Mouse (Mus musculus): ENCODE measurements around the gene Tecta. TPM values are rescaled to one million over a fixed set of nuclear protein-coding genes. Genes with fewer than 3 reads are reported as not detected.

Tecta gene
- polyA plus RNA-seq, 1 experiment = not detected

DNA sequence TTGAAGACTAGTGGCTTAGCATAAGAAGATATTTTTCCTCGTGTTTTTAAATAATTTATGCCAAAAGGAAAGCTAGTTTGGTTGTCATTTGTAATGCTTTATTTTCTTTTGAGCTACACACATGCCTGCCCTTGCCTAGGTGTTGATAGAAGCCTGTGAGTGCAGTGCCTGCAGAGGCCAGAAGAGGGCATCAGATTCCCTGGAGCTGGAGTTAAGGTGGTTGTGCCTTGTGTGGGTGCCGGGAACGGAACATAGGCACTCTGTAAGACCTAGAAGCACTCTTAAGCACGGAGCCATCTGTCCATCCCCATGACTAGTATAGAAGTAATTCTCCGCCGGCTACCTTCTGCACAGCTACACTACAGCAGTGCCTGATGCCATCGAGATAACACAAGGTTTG is 79.1 kb downstream of the Tecta start:
- 85% methylated on average over 7 of the region's 7 CpGs for WGBS
- Histone ChIP-seq H3K4me1 (ENCODE audit: control insufficient read depth, insufficient read depth, low read length) (no peaks in the 10 kb centered on the region), H3K4me3 (ENCODE audit: insufficient read depth, low read depth, low read length) (no peak overlapping the region), H3K27ac (ENCODE audit: insufficient read depth, low read depth, low read length) (no peak overlapping the region)
- no peak for TF ChIP-seq POLR2A (IDR thresholded peaks at IDR 0.05; ENCODE audit: insufficient read depth, low read depth, low read length)
- no peak for TF ChIP-seq CTCF (IDR thresholded peaks at IDR 0.05; ENCODE audit: insufficient read depth, low read depth, low read length)

- 91% methylated on average over 9 of the region's 9 CpGs for WGBS
- TF ChIP-seq POLR2A (IDR thresholded peaks at IDR 0.05; ENCODE audit: insufficient read depth, low read depth, low read length) (no peak), CTCF (IDR thresholded peaks at IDR 0.05; ENCODE audit: insufficient read depth, low read depth, low read length) (no peak)
- H3K4me3 ChIP-seq (ENCODE audit: insufficient read depth, low read depth, low read length) = no peak overlapping the region
- no peak overlapping the region for H3K27ac ChIP-seq (ENCODE audit: insufficient read depth, low read depth, low read length)
- H3K4me1 ChIP-seq (ENCODE audit: control insufficient read depth, insufficient read depth, low read length) = no peaks in the 10 kb centered on the region
Observed at GRCm38 (mm10) chr9:42318455-42318987, 81.2 kb downstream of the Tecta start.

GRCm38 (mm10) chr9:42317337-42317736 is 82.4 kb downstream of the Tecta start:
- Histone ChIP-seq H3K27ac (ENCODE audit: insufficient read depth, low read depth, low read length) (no peak overlapping the region), H3K4me1 (ENCODE audit: control insufficient read depth, insufficient read depth, low read length) (no peaks in the 10 kb centered on the region), H3K4me3 (ENCODE audit: insufficient read depth, low read depth, low read length) (no peak overlapping the region)
- TF ChIP-seq POLR2A (IDR thresholded peaks at IDR 0.05; ENCODE audit: insufficient read depth, low read depth, low read length) (no peak), CTCF (IDR thresholded peaks at IDR 0.05; ENCODE audit: insufficient read depth, low read depth, low read length) (no peak)
- 71% methylated on average over 3 of the region's 3 CpGs for WGBS

DNA sequence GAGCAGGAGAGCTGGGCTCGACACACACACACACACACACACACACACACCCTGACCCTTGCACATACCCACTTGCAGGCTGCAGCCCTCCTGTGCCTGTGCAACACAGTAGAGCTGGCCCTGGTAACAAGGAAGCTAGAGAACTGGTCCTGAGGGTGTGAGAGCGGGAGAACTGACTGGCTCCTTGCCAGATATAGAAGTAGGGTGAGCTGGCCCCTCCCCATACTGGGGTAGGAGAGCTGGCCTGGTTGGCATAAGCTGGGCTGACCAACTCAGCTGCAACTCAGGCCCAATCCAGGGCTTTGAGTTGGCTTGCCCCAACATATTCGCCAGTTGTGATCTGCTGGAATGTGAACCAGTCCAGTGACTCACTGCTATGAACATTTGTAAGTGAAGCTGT is 83.9 kb downstream of the Tecta start:
- H3K27ac ChIP-seq (ENCODE audit: insufficient read depth, low read depth, low read length) = no peak overlapping the region
- H3K4me1 ChIP-seq (ENCODE audit: control insufficient read depth, insufficient read depth, low read length) = no peaks in the 10 kb centered on the region
- 77% methylated on average over 3 of the region's 3 CpGs for WGBS
- H3K4me3 ChIP-seq (ENCODE audit: insufficient read depth, low read depth, low read length) = no peak overlapping the region
- TF ChIP-seq CTCF (IDR thresholded peaks at IDR 0.05; ENCODE audit: insufficient read depth, low read depth, low read length) (no peak), POLR2A (IDR thresholded peaks at IDR 0.05; ENCODE audit: insufficient read depth, low read depth, low read length) (no peak)

DNA sequence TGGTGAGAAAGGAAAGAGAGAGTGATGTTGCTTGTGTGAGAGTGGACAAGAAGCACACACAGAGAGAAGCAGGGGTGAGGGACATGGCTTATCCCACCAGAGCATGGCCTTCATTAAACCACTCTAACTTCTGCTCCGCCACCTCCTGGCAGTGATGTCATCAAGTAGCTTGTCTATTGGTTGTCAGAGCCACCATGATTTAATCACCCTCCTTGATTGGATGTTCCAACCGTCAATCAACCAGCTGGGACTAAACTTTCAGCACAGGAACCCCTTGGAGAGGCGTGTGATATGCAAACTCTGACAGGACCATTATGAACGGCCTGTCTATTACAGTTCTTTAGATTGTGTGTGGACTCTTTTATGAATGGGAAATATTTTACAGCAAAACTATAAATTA is 84.8 kb downstream of the Tecta start:
- TF ChIP-seq POLR2A (IDR thresholded peaks at IDR 0.05; ENCODE audit: insufficient read depth, low read depth, low read length) (no peak), CTCF (IDR thresholded peaks at IDR 0.05; ENCODE audit: insufficient read depth, low read depth, low read length) (no peak)
- Histone ChIP-seq H3K4me1 (ENCODE audit: control insufficient read depth, insufficient read depth, low read length) (no peaks in the 10 kb centered on the region), H3K4me3 (ENCODE audit: insufficient read depth, low read depth, low read length) (no peak overlapping the region), H3K27ac (ENCODE audit: insufficient read depth, low read depth, low read length) (no peak overlapping the region)
- 87% methylated on average over 4 of the region's 4 CpGs for WGBS

- 87% methylated on average over 6 of the region's 6 CpGs for WGBS
- H3K4me3 ChIP-seq (ENCODE audit: insufficient read depth, low read depth, low read length) = no peak overlapping the region
- H3K4me1 ChIP-seq (ENCODE audit: control insufficient read depth, insufficient read depth, low read length) = no peaks in the 10 kb centered on the region
- TF ChIP-seq CTCF (IDR thresholded peaks at IDR 0.05; ENCODE audit: insufficient read depth, low read depth, low read length) = no peak
- no peak overlapping the region for H3K27ac ChIP-seq (ENCODE audit: insufficient read depth, low read depth, low read length)
Observed at GRCm38 (mm10) chr9:42314388-42314787, 85.3 kb downstream of the Tecta start.

DNA sequence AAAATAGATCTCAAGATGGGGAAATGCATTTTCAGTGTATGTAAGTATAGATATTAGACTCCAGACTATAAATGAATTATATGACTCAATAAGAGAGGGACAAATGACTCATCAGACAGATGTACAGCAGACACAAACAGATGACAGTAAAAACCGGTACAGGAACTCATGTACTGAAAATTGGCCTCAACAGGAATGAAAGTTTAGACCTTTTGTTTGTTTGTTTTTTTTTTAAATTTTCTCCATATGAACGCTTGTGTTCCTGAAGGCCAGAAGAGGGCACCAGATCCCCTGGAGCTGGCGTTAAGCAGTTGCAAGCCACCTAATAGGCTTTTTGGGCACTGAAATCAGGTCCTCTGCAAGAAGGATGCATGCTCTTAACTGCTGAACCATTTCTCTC is 85.9 kb downstream of the Tecta start:
- no peak for TF ChIP-seq POLR2A (IDR thresholded peaks at IDR 0.05; ENCODE audit: insufficient read depth, low read depth, low read length)
- TF ChIP-seq CTCF (IDR thresholded peaks at IDR 0.05; ENCODE audit: insufficient read depth, low read depth, low read length) = no peak
- Histone ChIP-seq H3K4me3 (ENCODE audit: insufficient read depth, low read depth, low read length) (no peak overlapping the region), H3K4me1 (ENCODE audit: control insufficient read depth, insufficient read depth, low read length) (no peaks in the 10 kb centered on the region), H3K27ac (ENCODE audit: insufficient read depth, low read depth, low read length) (no peak overlapping the region)
- WGBS = 12% methylated on average over 3 of the region's 3 CpGs

DNA sequence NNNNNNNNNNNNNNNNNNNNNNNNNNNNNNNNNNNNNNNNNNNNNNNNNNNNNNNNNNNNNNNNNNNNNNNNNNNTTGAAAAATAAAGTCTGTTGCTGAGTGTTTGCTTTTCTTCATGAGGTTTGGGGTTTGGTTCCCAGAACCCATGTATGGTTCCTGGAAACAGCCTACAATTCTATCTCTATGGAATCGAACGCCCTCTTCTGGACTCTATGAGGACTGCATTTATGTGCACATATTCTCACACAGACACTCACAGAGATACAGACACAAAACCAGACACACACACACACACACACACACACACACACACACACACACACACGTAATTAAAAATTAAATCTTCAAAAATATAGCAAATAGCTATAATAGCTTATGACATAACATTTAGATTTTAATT is 88.4 kb downstream of the Tecta start:
- H3K4me1 ChIP-seq (ENCODE audit: control insufficient read depth, insufficient read depth, low read length) = no peaks in the 10 kb centered on the region
- no peak for TF ChIP-seq POLR2A (IDR thresholded peaks at IDR 0.05; ENCODE audit: insufficient read depth, low read depth, low read length)
- no peak for TF ChIP-seq CTCF (IDR thresholded peaks at IDR 0.05; ENCODE audit: insufficient read depth, low read depth, low read length)
- no peak overlapping the region for H3K27ac ChIP-seq (ENCODE audit: insufficient read depth, low read depth, low read length)
- WGBS = 90% methylated on average over 3 of the region's 3 CpGs
- no peak overlapping the region for H3K4me3 ChIP-seq (ENCODE audit: insufficient read depth, low read depth, low read length)

DNA sequence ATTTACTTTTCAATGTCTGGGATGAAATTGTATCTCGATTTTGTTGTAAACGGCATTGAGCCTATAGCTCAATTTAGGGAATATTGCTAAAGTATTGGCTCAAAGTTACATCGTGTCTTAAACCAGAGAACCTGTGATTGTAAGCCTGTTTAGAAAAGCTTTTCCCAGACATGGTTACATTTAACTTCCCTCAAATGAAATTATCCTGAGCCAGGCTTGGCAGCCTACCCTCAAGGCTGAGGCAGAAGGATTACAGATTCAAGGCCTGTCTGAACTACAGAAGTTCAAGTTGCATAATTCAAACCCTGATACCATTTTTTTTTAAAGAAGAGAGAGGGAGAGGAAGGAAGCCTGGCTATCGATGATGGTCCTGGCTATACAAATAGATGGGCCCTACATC is 95.8 kb downstream of the Tecta start:
- 92% methylated on average over 4 of the region's 4 CpGs for WGBS
- Histone ChIP-seq H3K4me3 (ENCODE audit: insufficient read depth, low read depth, low read length) (no peak overlapping the region), H3K27ac (ENCODE audit: insufficient read depth, low read depth, low read length) (no peak overlapping the region), H3K4me1 (ENCODE audit: control insufficient read depth, insufficient read depth, low read length) (no peaks in the 10 kb centered on the region)
- TF ChIP-seq POLR2A (IDR thresholded peaks at IDR 0.05; ENCODE audit: insufficient read depth, low read depth, low read length) = no peak
- TF ChIP-seq CTCF (IDR thresholded peaks at IDR 0.05; ENCODE audit: insufficient read depth, low read depth, low read length) = no peak

- TF ChIP-seq POLR2A (IDR thresholded peaks at IDR 0.05; ENCODE audit: insufficient read depth, low read depth, low read length) (no peak), CTCF (IDR thresholded peaks at IDR 0.05; ENCODE audit: insufficient read depth, low read depth, low read length) (no peak)
- Histone ChIP-seq H3K27ac (ENCODE audit: insufficient read depth, low read depth, low read length) (no peak overlapping the region), H3K4me3 (ENCODE audit: insufficient read depth, low read depth, low read length) (no peak overlapping the region), H3K4me1 (ENCODE audit: control insufficient read depth, insufficient read depth, low read length) (no peaks in the 10 kb centered on the region)
- 73% methylated on average over 6 of the region's 6 CpGs for WGBS
Observed at GRCm38 (mm10) chr9:42301082-42301633, 98.6 kb downstream of the Tecta start.

Data from olfactory bulb, adult 2 months (tissue).